Mouse (Mus musculus) gastrocnemius, postnatal 14 days (tissue): ENCODE results near the gene Serpina3m. TPM values are rescaled to one million over a fixed set of nuclear protein-coding genes. Genes with fewer than 3 reads are reported as not detected.
A peak's percentile ranks its signal among the peaks of the same experiment; 100 is the strongest.
"Not testable (repeated sequence)": the region's sequence is repeated elsewhere in the genome, so short reads cannot be mapped to it uniquely, and the experiment has no call there.

Source experiments
- DNase-seq: peaks from one replicate; pipeline ENCODE4 v3.0.0; 2021; ENCODE audit warnings: mixed read lengths
- intact Hi-C: fragments of 180-260 bp; cut with DNase I; formaldehyde crosslinking; loops from one replicate; pipeline ENCODE4 v1.15.1; 2025; ENCODE audit warnings: low total_unique reads
- long read RNA-seq, 2 experiments: library from polyadenylated mRNA; stranded (forward); transcript quantifications; one replicate each; pipeline ENCODE4 v2.0.0; 2021
- total RNA-seq, 2 experiments: library from RNA; stranded (reverse); gene quantifications; 2 replicates each; pipeline ENCODE4 v1.2.3; 2021

Serpina3m gene
- not detected for total RNA-seq
- long read RNA-seq, experiment 1 = 0 reads
- long read RNA-seq, experiment 2 = 0 reads

- intact Hi-C loops, DNase-seq: not testable (repeated sequence)
These were observed at the start of gene Serpina3m, which contains the start of gene Serpina3k for GRCm38 (mm10) chr12:104338226-104338625. Gene Serpina3m, plus strand, starts transcription at chr12:104338486. Gene Serpina3k, plus strand, starts transcription at chr12:104338486.

GRCm38 (mm10) chr12:104289872-104290271 is 48.4 kb upstream of the Serpina3m start:
- DNase-seq = no peak
- intact Hi-C loops = no loop called here

GRCm38 (mm10) chr12:104293963-104294362 is 44.3 kb upstream of the Serpina3m start:
- intact Hi-C loops = no loop called here
- no peak for DNase-seq

GRCm38 (mm10) chr12:104298049-104298448 is 40.2 kb upstream of the Serpina3m start:
- DNase-seq = no peak
- intact Hi-C loops = no loop called here

- intact Hi-C loops = no loop called here
- no peak for DNase-seq
These were observed 32.3 kb upstream of the Serpina3m start for GRCm38 (mm10) chr12:104305991-104306390.

GRCm38 (mm10) chr12:104314253-104314652 is 24.0 kb upstream of the Serpina3m start, which contains the start of gene Serpina3j:
Gene Serpina3j, plus strand, starts transcription at chr12:104314553.
- DNase-seq = no peak
- intact Hi-C loops = no loop called here

GRCm38 (mm10) chr12:104322454-104322853 is 15.8 kb upstream of the Serpina3m start:
- no peak for DNase-seq
- intact Hi-C loops = no loop called here

GRCm38 (mm10) chr12:104331701-104332100 is 6.6 kb upstream of the Serpina3m start:
- intact Hi-C loops = no loop called here
- DNase-seq = no peak

- DNase-seq, intact Hi-C loops: not testable (repeated sequence)
These were observed 1.4 kb upstream of the Serpina3m start for GRCm38 (mm10) chr12:104336873-104337272.

GRCm38 (mm10) chr12:104338705-104339104 is 419 bp downstream of the Serpina3m start:
- intact Hi-C loops = no loop called here
- no peak for DNase-seq

- intact Hi-C loops = not testable (repeated sequence)
These were observed 4.2 kb downstream of the Serpina3m start for GRCm38 (mm10) chr12:104342489-104342888.

GRCm38 (mm10) chr12:104345181-104345580 is 6.9 kb downstream of the Serpina3m start:
- intact Hi-C loops = no loop called here
- DNase-seq = no peak

More at GRCm38 (mm10) chr12:104342489-104342888, 4.2 kb downstream of the Serpina3m start:
- not testable (repeated sequence) for DNase-seq

- DNase-seq = no peak
- intact Hi-C loops = no loop called here
These were observed 7.4 kb downstream of the Serpina3m start for GRCm38 (mm10) chr12:104345707-104346106.

- intact Hi-C loops = no loop called here
- DNase-seq = no peak
These were observed 8.8 kb downstream of the Serpina3m start for GRCm38 (mm10) chr12:104347091-104347490.

GRCm38 (mm10) chr12:104351812-104352211 is 13.5 kb downstream of the Serpina3m start:
- DNase-seq = peak; percentile 19
- intact Hi-C loops = not testable (repeated sequence)

- no peak for DNase-seq
- intact Hi-C loops = no loop called here
These were observed 17.7 kb downstream of the Serpina3m start for GRCm38 (mm10) chr12:104356006-104356405.

GRCm38 (mm10) chr12:104369986-104370385 is 31.7 kb downstream of the Serpina3m start:
- no peak for DNase-seq
- intact Hi-C loops = no loop called here

GRCm38 (mm10) chr12:104377179-104377578 is 38.9 kb downstream of the Serpina3m start:
- not testable (repeated sequence) for DNase-seq

GRCm38 (mm10) chr12:104378351-104378750 is 40.1 kb downstream of the Serpina3m start:
- intact Hi-C loops, DNase-seq: not testable (repeated sequence)

More at GRCm38 (mm10) chr12:104377179-104377578, 38.9 kb downstream of the Serpina3m start:
- intact Hi-C loops = not testable (repeated sequence)

GRCm38 (mm10) chr12:104378815-104379214 is 40.5 kb downstream of the Serpina3m start:
- DNase-seq, intact Hi-C loops: not testable (repeated sequence)

GRCm38 (mm10) chr12:104379856-104380255 is 41.6 kb downstream of the Serpina3m start:
- intact Hi-C loops = no loop called here
- DNase-seq = no peak
